Mouse (Mus musculus) ES-E14 (cell line): ENCODE data around the gene Ablim1.

Experiments used
- CHD2 ChIP-seq: IDR thresholded peaks from 2 replicates; pipeline ENCODE4 v1.6.1; 2014; ENCODE audit warnings: mild to moderate bottlenecking, low read depth, low read length, inconsistent platforms
- HCFC1 ChIP-seq: IDR thresholded peaks from 2 replicates; pipeline ENCODE4 v1.6.1; 2012; ENCODE audit warnings: low read length, inconsistent platforms, borderline replicate concordance; ENCODE audit not compliant: insufficient read depth
- MAFK ChIP-seq: IDR thresholded peaks from 2 replicates; pipeline ENCODE4 v1.6.1; 2014; ENCODE audit warnings: mild to moderate bottlenecking, low read depth, low read length, inconsistent platforms; ENCODE audit not compliant: insufficient read depth
- ZC3H11A ChIP-seq: IDR thresholded peaks from 2 replicates; pipeline ENCODE4 v1.6.1; 2012; ENCODE audit warnings: low read depth, mild to moderate bottlenecking, inconsistent platforms, low read length, borderline replicate concordance
- ZNF384 ChIP-seq: IDR thresholded peaks from 2 replicates; pipeline ENCODE4 v1.6.1; 2012; ENCODE audit warnings: low read depth, low read length, inconsistent platforms

DNA sequence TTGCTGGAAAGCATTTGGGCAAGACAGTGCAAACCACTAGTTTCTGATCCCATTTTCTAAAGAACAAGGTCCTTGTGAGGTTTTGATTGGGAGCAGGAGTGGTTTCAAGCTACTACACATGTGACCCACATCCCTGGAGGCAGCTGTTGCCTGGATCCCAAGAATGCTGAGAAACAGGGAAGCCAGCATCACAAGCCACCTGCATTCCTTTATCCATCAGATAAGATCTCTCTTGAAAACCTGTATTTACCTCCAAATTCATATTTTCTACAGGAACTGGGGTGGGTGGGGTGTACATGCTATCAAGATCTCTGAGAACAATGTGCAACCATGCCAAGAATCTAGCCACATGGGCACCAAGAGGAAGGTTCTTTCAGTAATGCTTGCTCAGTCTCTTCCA is 139.6 kb downstream of the Ablim1 start:
- no peak for TF ChIP-seq MAFK
- TF ChIP-seq CHD2, result no peak
- TF ChIP-seq ZC3H11A, result no peak
- no peak for TF ChIP-seq HCFC1
- no peak for TF ChIP-seq ZNF384
